Mouse (Mus musculus) brain, embryonic 14.5 days (tissue): ENCODE measurements around the gene Ccdc159.

Experiments
- CTCF ChIP-seq: fragments of 200-500 bp; IDR thresholded peaks from 2 replicates; pipeline ENCODE4 v1.5.1; 2012; ENCODE audit warnings: inconsistent platforms, mild to moderate bottlenecking, moderate library complexity, borderline replicate concordance; ENCODE audit not compliant: insufficient read depth, insufficient read length; ENCODE audit errors: extremely low read depth
- POLR2A ChIP-seq: fragments of 200-500 bp; IDR thresholded peaks from 2 replicates; pipeline ENCODE4 v1.6.1; 2012; ENCODE audit warnings: mild to moderate bottlenecking, inconsistent platforms, borderline replicate concordance; ENCODE audit not compliant: poor library complexity, insufficient read depth, insufficient read length, severe bottlenecking; ENCODE audit errors: extremely low read depth

DNA sequence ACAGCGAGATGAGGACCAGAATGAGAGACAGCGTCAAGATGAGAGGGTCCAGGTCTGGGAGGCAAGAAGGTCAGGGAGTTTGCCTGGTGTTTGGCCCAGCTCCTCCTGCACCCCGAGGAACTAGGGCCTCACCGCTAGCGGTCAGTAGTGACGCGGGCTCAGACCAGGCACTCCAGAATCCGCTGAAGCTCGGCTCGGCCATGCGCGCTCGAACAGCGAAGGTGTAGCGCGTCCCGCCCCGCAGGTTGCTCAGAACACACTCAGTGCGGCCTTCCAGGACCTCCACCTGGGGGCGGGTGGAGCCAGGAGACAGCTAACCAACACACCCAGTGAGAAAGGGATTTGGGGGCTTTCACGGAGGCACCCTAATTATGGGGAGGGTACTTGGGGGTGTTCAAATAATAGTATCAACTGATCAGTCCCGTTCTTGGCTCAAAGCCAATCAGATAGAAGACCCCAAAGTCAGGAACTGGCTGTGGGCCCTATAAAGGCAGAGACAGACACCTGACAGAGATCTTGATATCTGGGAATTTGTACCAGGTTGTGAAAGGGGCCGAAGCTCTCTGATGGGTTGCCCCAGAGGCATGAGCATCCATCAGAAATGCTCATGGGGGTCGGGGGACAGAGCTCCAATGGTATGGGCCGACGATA, 33.4 kb downstream of the Ccdc159 start:
- TF ChIP-seq CTCF (no peak), POLR2A (no peak)
